Mouse (Mus musculus) midbrain, embryonic 12.5 days (tissue): ENCODE measurements around the gene Nupr1. TPM values are rescaled to one million over a fixed set of nuclear protein-coding genes. Genes with fewer than 3 reads are reported as not detected.

ENCODE experiments used
- ATAC-seq: fragments of 200-750 bp; cut with Nextera tagmentation; 2 replicates; pipeline ENCODE4 v1.8.0; 2017; ENCODE audit warnings: low read depth, moderate TSS enrichment, moderate library complexity; ENCODE audit not compliant: low FRiP score
- H3K27ac ChIP-seq: fragments of 300-500 bp; sonication (generic); replicated peaks from 2 replicates; pipeline ENCODE4 v1.5.1; 2016; ENCODE audit warnings: mild to moderate bottlenecking
- H3K27me3 ChIP-seq: fragments of 300-500 bp; sonication (generic); 2 replicates; pipeline ENCODE4 v1.6.1; 2016; ENCODE audit warnings: mild to moderate bottlenecking
- H3K36me3 ChIP-seq: fragments of 300-500 bp; sonication (generic); 2 replicates; pipeline ENCODE4 v1.6.1; 2016
- H3K4me1 ChIP-seq: fragments of 300-500 bp; sonication (generic); 2 replicates; pipeline ENCODE4 v1.6.1; 2016
- H3K4me2 ChIP-seq: fragments of 300-500 bp; sonication (generic); replicated peaks from 2 replicates; pipeline ENCODE4 v1.6.1; 2016; ENCODE audit warnings: mild to moderate bottlenecking, moderate library complexity
- H3K4me3 ChIP-seq: fragments of 300-500 bp; sonication (generic); 2 replicates; pipeline ENCODE4 v1.5.1; 2016; ENCODE audit warnings: mild to moderate bottlenecking
- H3K9ac ChIP-seq: fragments of 300-500 bp; sonication (generic); replicated peaks from 2 replicates; pipeline ENCODE4 v1.6.1; 2016; ENCODE audit warnings: mild to moderate bottlenecking, moderate library complexity
- H3K9me3 ChIP-seq: fragments of 300-500 bp; sonication (generic); 2 replicates; pipeline ENCODE4 v1.6.1; 2016; ENCODE audit warnings: mild to moderate bottlenecking
- WGBS: fragments of 180-500 bp; shearing (Covaris S2); methylation state at CpG from one replicate; pipeline ENCODE4 v1.1.7; 2016; 5-methylcytosine and 5-hydroxymethylcytosine counted together
- polyA plus RNA-seq: library from polyadenylated mRNA; unstranded; fragments of >200 nt; fragmentation: Nextera tagmentation; extraction: Ambion mirVana; gene quantifications from 2 replicates; pipeline ENCODE4 v1.2.1, GENCODE M21; 2016

Gene Nupr1
- polyA plus RNA-seq, 1 experiment from 2014 or later = 7.9 TPM

DNA sequence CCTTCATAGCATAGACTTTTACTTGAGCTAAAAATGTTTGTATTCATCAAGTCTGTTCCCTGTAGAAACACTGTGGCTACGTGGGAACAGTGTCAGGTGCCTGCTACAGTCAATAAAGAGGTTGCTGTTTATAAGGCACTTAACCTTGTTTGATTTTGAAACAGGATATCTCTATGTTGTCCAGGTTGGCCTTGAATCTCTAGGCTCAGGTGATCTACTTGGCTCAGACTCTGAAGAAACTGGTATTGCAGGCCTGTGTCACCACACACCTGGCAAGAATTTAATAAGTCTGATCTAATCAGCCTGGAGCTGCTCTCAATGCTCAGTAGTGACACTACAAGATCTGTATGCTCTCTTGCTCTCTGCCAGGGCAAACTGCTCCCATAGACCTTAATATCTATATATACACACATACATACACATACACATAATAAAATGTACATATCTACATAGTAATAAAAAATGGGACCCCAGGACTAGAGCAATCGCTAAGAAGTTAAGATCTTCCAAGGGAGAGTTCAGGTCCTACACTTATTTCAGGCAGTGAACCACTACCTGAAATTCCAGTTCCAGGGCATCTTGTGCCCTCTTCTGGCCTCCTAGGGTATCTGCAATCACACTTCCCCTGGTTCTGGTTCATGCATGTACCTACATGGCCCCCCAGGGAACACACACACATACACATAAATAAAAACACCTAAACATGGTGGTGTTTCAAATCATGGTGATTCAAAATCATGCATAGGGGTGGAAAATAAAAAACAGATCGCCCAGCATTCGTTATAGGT, 6.3 kb upstream of the Nupr1 start:
- Histone ChIP-seq H3K4me1 (no peaks in the 10 kb centered on the region), H3K9me3 (no peaks in the 10 kb centered on the region), H3K36me3 (no peaks in the 10 kb centered on the region), H3K4me2 (no peak overlapping the region), H3K27me3 (0 out of 2 replicates have a peak, but pooled peaks cover 6% of the 10 kb centered on the region), H3K4me3 (no peak overlapping the region), H3K27ac (no peak overlapping the region), H3K9ac (no peak overlapping the region)
- 19% methylated on average over 4 of the region's 4 CpGs for WGBS
- no peak for ATAC-seq

DNA sequence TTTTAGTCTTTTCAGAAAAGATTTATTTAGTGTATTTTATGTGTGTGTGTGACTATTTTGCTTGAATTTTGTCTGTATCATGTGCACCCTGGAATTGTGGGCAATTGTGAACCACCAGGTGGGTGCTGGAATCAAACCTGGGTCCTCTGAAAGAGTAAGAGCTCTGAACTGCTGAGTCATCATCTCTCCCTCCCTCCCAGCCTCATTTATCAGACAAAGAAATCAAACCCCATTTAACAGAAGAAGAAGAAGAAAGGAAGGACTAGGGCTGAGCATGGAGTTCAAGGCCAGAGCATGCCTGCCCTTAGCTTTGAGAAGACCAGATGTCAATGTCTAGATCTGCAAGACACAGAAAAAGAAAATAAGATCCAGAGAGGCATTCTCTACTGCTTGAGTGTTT, 4.7 kb upstream of the Nupr1 start:
- H3K4me1 ChIP-seq = no peaks in the 10 kb centered on the region
- no peaks in the 10 kb centered on the region for H3K36me3 ChIP-seq
- H3K27me3 ChIP-seq = 0 out of 2 replicates have a peak, but pooled peaks cover 6% of the 10 kb centered on the region

DNA sequence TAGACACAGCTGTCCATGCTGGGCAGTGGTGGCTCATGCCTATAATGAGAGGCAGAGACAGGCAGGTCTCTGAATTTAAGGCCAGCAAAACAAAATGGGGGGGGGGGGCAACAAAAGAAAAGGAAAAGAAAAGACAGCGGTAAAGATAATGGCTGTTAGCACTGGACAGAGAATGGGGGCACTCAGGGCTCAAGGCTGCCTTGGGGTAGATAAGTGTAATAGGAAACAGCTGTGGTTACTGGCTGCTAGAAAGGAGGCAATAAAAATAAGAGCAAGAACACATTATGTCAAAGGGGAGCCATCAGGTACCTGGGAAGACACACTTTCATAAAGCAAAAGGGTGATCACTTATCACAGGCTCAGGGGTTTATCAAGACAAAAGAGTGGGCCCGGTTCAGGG, 1.8 kb upstream of the Nupr1 start:
- H3K27ac ChIP-seq = no peak overlapping the region
- H3K4me2 ChIP-seq = no peak overlapping the region
- no peak for ATAC-seq

More for the DNA sequence above, 4.7 kb upstream of the Nupr1 start:
- Histone ChIP-seq H3K4me3 (no peak overlapping the region), H3K9me3 (no peaks in the 10 kb centered on the region), H3K4me2 (no peak overlapping the region), H3K27ac (no peak overlapping the region), H3K9ac (no peak overlapping the region)
- ATAC-seq = no peak

DNA sequence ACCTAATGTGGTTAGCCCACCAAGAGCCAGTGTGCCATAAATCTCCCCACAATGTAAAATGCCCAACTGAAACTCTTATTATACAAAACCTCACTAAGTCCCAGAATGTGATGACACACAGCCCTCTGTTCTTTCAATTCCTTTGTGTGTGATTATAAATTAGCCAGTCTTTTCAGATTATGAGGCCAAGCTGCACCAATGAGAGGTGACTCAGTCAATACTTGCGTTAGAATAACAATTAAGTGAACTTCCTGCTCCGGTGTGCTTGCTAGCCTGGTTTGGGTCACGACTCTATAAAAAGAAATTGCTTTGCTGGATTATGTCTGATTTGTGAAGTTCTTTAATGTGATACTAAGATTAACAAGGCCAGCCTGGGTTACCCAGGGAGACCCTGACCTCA, 746 bp downstream of the Nupr1 start:
- WGBS = 26% methylated on average over 3 of the region's 3 CpGs
- no peaks in the 10 kb centered on the region for H3K9me3 ChIP-seq

More for the DNA sequence above, 1.8 kb upstream of the Nupr1 start:
- WGBS = 89% methylated on average over 2 of the region's 2 CpGs
- Histone ChIP-seq H3K9me3 (no peaks in the 10 kb centered on the region), H3K4me3 (no peak overlapping the region), H3K9ac (no peak overlapping the region), H3K4me1 (no peaks in the 10 kb centered on the region), H3K36me3 (no peaks in the 10 kb centered on the region), H3K27me3 (no peaks in the 10 kb centered on the region)

DNA sequence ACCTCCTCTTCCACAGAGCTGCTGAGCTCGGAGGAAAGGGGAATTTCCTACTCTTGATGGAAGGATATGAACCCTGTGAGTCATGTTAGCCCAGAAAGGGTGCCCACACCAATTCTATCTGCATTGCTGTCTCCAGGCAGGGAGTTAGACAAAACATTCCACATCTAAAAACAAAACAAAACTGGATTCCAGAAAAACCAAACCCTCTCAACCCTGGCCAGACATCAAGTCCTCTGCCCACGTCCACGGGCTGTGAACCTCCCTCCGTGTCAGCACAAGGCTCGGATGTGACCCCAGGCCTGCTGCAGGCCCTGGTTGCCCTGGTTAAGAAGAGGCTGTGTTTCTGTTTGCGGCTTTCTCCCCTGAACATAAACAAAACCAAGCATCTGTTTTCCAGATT, 2.5 kb downstream of the Nupr1 start:
- H3K9me3 ChIP-seq = no peaks in the 10 kb centered on the region
- no peaks in the 10 kb centered on the region for H3K27me3 ChIP-seq
- WGBS = 77% methylated on average over 6 of the region's 6 CpGs
- no peak overlapping the region for H3K4me3 ChIP-seq
- no peak overlapping the region for H3K27ac ChIP-seq
- no peaks in the 10 kb centered on the region for H3K4me1 ChIP-seq
- no peak overlapping the region for H3K9ac ChIP-seq
- no peak overlapping the region for H3K4me2 ChIP-seq
- no peak for ATAC-seq
- H3K36me3 ChIP-seq = no peaks in the 10 kb centered on the region

More for the DNA sequence above, 746 bp downstream of the Nupr1 start:
- Histone ChIP-seq H3K9ac (no peak overlapping the region), H3K27ac (no peak overlapping the region), H3K36me3 (no peaks in the 10 kb centered on the region), H3K4me1 (no peaks in the 10 kb centered on the region), H3K27me3 (no peaks in the 10 kb centered on the region), H3K4me3 (no peak overlapping the region), H3K4me2 (no peak overlapping the region)
- ATAC-seq = no peak

DNA sequence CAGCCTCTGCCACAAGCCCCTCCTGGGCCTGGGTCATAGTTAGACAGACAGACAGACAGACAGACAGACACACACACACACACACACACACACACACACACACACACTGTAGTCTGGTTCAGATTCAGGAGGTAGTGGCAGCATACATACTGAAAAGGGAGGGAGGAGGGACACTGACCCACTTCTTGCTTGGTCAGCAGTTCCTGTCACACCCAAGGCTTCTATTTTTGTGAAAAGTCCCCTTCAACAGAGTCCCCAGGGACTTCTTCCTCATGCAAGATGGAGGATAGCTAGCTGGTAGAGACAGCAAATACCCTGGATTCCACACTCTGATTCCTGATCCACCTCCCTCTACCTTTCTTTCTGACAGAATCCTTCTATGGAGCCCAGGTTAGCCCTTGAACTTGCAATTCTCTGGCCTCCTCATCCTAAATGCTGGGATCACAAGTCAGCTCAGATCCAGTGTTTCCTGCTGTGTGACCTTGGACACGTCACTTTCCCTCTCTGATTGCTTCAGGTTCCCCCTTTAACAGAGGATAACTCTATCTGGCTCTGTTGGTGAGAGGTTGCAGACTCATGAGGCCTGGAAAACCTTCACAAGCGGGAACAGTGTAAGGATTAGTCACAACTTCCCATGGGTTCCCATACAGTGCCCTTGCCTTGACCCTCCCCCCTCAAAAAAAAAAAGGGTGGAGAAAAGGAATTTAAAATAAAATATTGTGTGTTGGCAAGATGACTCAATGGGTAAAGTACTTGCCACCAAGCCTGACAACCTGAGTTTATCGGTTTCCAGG, 4.7 kb downstream of the Nupr1 start:
- no peak for ATAC-seq
- H3K9me3 ChIP-seq = no peaks in the 10 kb centered on the region
- no peak overlapping the region for H3K27ac ChIP-seq
- no peak overlapping the region for H3K4me2 ChIP-seq
- no peak overlapping the region for H3K9ac ChIP-seq
- H3K27me3 ChIP-seq = peaks cover 4% of the 10 kb centered on the region; the same call in 1 of the 2 replicates
- H3K4me3 ChIP-seq = no peak overlapping the region
- H3K36me3 ChIP-seq = no peaks in the 10 kb centered on the region
- H3K4me1 ChIP-seq = no peaks in the 10 kb centered on the region
- WGBS = 81% methylated on average over 3 of the region's 3 CpGs

DNA sequence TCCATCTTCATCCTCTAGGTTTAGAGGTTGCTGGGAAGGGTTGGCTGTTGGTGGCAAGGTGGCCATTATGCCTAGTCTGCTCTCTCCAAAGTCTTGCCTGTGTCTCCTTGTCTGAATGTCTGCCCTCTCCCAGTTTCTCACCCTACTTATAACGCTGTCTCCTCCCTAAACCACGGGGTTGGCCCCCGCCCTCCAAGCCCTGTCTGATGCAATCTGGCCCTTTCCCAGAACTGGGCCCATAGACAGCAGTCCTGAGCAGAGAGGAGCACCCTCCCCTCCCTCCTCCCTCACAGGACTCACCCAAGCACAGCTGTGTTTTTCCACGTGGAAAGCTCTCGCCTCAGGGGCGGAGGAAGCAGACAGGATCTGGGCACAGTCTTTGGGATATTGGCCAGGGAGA, 5.3 kb downstream of the Nupr1 start:
- H3K27me3 ChIP-seq = peaks cover 4% of the 10 kb centered on the region; the same call in 1 of the 2 replicates
- H3K4me1 ChIP-seq = no peaks in the 10 kb centered on the region
- no peak for ATAC-seq
- no peak overlapping the region for H3K9ac ChIP-seq
- 59% methylated on average over 6 of the region's 6 CpGs for WGBS
- H3K4me2 ChIP-seq = no peak overlapping the region
- H3K27ac ChIP-seq = no peak overlapping the region
- no peaks in the 10 kb centered on the region for H3K36me3 ChIP-seq
- no peak overlapping the region for H3K4me3 ChIP-seq
- no peaks in the 10 kb centered on the region for H3K9me3 ChIP-seq

DNA sequence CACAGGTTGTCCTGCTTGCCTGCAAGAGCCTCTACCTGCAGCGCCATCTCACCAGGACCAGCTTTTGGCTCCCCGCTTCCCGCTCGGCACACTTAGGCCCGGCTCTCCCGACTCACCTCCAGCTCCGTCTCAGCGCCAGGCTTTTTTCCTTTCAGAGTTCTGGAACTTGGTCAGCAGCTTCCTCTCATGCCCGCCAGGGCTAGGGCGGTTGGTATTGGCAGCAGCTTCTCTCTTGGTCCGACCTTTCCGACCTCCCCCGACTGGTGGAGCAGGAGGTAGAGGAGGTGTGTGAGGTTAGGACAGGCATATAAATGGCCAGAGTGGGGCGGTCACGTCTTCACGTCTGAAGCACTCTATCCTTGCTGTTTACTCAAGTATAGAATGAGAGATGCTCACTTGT, 5.9 kb downstream of the Nupr1 start:
- Histone ChIP-seq H3K27ac (no peak overlapping the region), H3K4me3 (no peak overlapping the region), H3K4me1 (no peaks in the 10 kb centered on the region), H3K27me3 (peaks cover 4% of the 10 kb centered on the region; the same call in 1 of the 2 replicates), H3K4me2 (no peak overlapping the region), H3K9ac (no peak overlapping the region), H3K9me3 (no peaks in the 10 kb centered on the region), H3K36me3 (no peaks in the 10 kb centered on the region)
- no peak for ATAC-seq
- 77% methylated on average over 16 of the region's 16 CpGs for WGBS

DNA sequence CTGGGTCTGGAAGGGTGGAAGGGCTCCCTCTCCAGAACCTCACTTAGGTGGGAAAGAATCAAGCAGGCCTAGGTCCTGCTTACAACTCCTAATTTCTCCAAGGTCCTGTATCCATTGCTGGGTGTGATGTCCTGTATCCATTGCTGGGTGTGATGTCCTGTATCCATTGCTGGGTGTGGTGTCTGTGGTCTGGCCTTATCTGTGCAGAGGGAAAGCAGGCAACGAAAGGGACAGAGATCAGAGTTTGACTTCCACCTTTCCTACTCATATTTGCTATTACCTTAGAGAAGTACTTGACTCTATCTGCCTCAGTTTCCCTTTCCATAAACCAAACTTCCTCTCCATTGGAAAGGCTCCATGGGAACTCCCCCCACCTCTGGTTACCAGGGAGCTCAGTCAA, 7.3 kb downstream of the Nupr1 start:
- 78% methylated on average over 1 of the region's 1 CpGs for WGBS
- H3K27ac ChIP-seq = no peak overlapping the region

DNA sequence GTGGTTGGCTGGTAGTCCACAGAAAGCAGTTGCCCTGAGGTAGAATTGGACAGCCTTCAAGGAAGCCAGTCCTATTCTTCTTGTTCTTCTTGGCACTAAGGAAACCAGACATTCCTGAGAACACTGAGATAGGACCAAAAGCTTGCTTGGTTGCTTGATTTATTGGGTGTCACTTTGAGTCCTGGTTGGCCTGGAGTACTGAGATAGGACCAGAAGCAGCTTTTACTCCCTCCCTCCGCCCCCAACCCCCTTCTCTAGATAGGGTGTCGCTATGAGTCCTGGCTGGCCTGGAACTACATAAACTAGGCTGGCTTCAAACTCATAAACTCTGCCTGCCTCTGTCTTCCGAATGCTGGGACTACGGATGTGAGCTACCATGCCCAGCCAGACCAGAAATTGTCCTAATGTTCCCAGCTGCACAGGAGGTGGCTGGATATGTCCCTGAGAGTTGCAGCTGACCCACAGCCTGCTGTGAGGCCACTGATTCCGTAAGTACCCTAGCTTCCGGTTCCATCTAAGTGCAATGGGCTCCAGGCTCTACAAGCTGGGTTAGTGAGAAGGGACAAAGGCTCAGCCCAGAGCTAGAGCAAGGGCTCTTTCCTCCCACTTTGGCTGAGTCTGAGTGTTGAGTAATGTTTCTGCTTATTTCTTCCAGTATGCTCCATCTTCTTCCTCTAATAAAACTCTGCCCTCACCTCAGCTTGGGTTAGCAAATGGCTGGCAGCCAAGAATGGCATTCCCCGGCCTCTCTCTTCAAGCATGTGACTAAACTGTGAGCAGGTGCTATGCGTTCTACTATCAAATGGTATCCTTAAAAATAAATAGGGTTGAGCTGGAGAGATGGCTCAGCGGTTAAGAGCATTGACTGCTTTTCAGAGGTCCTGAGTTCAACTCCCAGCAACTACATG, 9.0 kb downstream of the Nupr1 start:
- H3K9me3 ChIP-seq = no peaks in the 10 kb centered on the region
- no peak overlapping the region for H3K4me3 ChIP-seq
- no peaks in the 10 kb centered on the region for H3K36me3 ChIP-seq
- H3K9ac ChIP-seq = no peak overlapping the region
- 93% methylated on average over 9 of the region's 9 CpGs for WGBS
- H3K4me1 ChIP-seq = no peaks in the 10 kb centered on the region
- peaks cover 4% of the 10 kb centered on the region; the same call in 1 of the 2 replicates for H3K27me3 ChIP-seq
- no peak overlapping the region for H3K27ac ChIP-seq
- ATAC-seq = no peak
- no peak overlapping the region for H3K4me2 ChIP-seq

More for the DNA sequence above, 7.3 kb downstream of the Nupr1 start:
- H3K9me3 ChIP-seq = no peaks in the 10 kb centered on the region
- H3K27me3 ChIP-seq = peaks cover 4% of the 10 kb centered on the region; the same call in 1 of the 2 replicates
- ATAC-seq = no peak
- no peaks in the 10 kb centered on the region for H3K4me1 ChIP-seq
- no peaks in the 10 kb centered on the region for H3K36me3 ChIP-seq
- H3K9ac ChIP-seq = no peak overlapping the region
- H3K4me2 ChIP-seq = no peak overlapping the region
- H3K4me3 ChIP-seq = no peak overlapping the region

DNA sequence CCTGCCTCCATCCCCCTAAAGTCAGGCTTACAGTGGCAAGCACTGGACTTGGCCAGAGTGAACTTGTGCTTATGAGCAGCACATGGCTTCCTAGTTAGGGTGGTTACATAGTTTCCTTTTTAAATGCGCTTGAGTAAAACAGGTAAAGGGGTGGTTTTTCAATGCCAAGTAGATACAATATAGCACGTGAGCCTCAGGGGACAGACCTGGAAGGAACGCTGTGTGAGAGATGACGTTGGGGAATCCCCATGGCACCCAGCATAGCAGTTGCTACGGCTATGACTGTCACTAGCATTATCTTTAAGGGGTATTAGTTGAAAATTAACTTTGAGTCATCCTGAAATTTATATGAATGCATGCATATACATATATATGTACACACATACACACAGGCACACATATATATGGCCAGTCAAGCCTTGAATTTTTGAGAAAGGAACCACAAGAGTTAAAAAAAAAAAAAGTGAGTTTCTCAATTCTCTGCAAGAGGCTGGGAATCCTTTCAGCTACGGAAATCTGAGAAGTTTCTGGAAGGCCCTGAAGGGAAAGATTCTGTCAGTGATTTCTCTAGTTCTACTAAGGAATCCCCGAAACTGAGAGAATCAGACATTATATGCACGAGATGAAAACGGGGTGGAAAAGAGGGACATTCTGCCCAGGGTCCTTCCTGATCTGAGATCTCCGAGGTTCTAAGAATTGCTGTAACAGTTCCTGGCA, 10.9 kb downstream of the Nupr1 start:
- 86% methylated on average over 10 of the region's 10 CpGs for WGBS
- no peak overlapping the region for H3K4me2 ChIP-seq
- no peak for ATAC-seq

More for the DNA sequence above, 10.9 kb downstream of the Nupr1 start:
- Histone ChIP-seq H3K4me3 (no peak overlapping the region), H3K27me3 (peaks cover 4% of the 10 kb centered on the region; the same call in 1 of the 2 replicates), H3K9me3 (no peaks in the 10 kb centered on the region), H3K4me1 (no peaks in the 10 kb centered on the region), H3K36me3 (no peaks in the 10 kb centered on the region), H3K9ac (no peak overlapping the region), H3K27ac (no peak overlapping the region)
